Mouse (Mus musculus): ENCODE measurements around the gene Fa2h.

GRCm38 (mm10) chr8:111417222-111417621 lies 23.6 kb upstream of the Fa2h start:
- TF ChIP-seq CTCF (IDR thresholded peaks at IDR 0.05) (no peak), EP300 (IDR thresholded peaks at IDR 0.05) (no peak)
